Mouse (Mus musculus) lung, postnatal 14 days (tissue): Measurements from ENCODE around the gene Nol7.

Experiments used
- DNase-seq: peaks from one replicate; pipeline ENCODE4 v3.0.0; 2021

The Nol7 gene

GRCm38 (mm10) chr13:43433395-43433794, 35.2 kb downstream of the Nol7 start:
- no peak for DNase-seq

DNA sequence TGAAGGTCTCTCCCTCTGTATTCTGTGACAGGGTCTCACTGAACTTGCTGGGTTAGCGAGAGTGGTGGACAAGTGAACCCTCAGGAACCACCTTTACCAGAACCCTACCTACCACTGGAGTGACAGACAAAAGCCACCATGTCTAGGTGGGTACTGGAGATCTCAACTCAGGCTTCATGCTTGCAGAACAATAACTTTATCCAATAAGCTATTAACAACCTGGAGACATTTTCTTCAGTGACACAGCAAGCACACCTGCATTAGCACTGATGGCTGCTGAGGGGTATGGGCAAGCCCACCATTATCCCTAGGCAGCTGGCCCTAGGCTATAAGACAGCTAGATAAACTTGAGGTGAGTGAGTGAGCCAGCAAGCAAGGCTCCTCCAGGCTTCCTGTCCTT, 42.2 kb downstream of the Nol7 start:
- DNase-seq, result no peak

- DNase-seq, result no peak
Observed at GRCm38 (mm10) chr13:43442551-43442950, 44.4 kb downstream of the Nol7 start.

- DNase-seq, result no peak
Observed at GRCm38 (mm10) chr13:43443706-43444105, 45.5 kb downstream of the Nol7 start.

GRCm38 (mm10) chr13:43444717-43445116, 46.5 kb downstream of the Nol7 start:
- no peak for DNase-seq

DNA sequence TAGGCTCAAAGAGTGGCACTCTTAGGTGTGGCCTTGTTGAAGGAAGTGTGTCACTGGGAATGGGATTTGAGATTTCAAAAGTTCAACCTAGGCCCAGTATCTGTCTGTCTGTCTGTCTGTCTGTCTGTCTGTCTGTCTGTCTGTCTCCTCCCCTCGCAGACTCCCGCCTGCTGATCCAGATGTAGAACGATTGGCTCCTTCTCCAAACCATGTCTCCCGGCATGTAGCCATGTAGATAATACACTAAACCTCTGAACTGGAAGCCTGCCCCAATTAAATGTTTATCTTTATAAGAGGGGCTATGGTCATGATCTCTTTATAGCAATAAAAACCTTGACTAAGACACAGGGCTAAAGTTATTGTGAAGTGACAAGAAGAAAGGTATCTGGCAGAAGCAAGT, 47.6 kb downstream of the Nol7 start:
- DNase-seq, result no peak

DNA sequence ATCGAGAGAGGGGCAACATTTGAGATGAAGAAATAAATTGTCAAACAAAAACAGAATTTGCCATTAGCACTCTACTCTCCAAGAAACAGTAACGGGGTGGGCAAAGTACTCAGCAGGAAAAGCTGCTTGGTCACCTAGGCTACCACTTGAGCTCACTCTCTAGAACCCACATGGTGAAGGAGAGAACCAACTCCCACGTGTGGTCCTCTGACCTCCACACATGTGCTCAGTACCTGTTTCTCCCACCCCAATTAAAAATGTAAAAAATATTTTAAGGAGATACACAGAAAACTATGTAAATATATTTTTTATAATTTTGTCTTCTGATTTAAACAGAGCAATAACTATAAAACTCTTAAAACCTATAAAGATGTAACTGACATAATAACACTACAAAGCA, 49.5 kb downstream of the Nol7 start:
- no peak for DNase-seq

- DNase-seq, result no peak
Observed at GRCm38 (mm10) chr13:43450686-43451085, 52.5 kb downstream of the Nol7 start.

GRCm38 (mm10) chr13:43452177-43452576, 54.0 kb downstream of the Nol7 start:
- no peak for DNase-seq

- no peak for DNase-seq
Observed at GRCm38 (mm10) chr13:43452843-43453605, 54.8 kb downstream of the Nol7 start.

DNA sequence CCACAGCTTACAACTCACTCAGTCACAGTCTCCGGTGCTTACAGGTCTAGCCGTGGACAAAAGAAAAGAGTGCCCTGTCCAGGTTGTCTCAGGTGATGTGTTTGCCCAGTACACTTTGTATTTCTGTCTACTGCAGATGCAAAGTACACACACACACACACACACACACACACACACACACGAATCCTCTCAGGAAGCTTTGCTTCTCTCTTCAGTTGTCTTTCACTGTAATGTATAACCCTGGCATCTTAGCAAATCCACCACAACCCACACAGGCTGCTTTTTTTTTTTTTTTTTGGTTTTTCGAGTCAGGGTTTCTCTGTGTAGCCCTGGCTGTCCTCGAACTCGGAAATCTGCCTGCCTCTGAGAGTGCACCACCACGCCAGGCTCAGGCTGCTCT, 56.2 kb downstream of the Nol7 start:
- no peak for DNase-seq
